Mouse (Mus musculus) MEL (cell line): ENCODE results near the gene Rdh16f2. TPM values are rescaled to one million over a fixed set of nuclear protein-coding genes. Genes with fewer than 3 reads are reported as not detected.
"Not testable (repeated sequence)": the region's sequence is repeated elsewhere in the genome, so short reads cannot be mapped to it uniquely, and the experiment has no call there.

Experiments used
- DNase-seq: peaks from one replicate; pipeline ENCODE4 v3.0.0; 2011; ENCODE audit warnings: low read depth, low spot score
- H3K27ac ChIP-seq: 2 replicates; pipeline ENCODE4 v1.5.1; 2012; ENCODE audit warnings: low read depth, mild to moderate bottlenecking, control low read depth, low read length, moderate library complexity; ENCODE audit not compliant: control insufficient read depth
- H3K27me3 ChIP-seq, 2 experiments: fragments of 150-350 bp in 1 of 2; sonication (generic) in 1 of 2; 2 replicates each; pipeline ENCODE4 v1.6.1; 2012; ENCODE audit warnings: low read length in 2 of 2, mild to moderate bottlenecking in 2 of 2, improper control_type of control experiment in 1 of 2, moderate library complexity in 1 of 2; ENCODE audit not compliant: insufficient read depth in 2 of 2, control insufficient read depth in 1 of 2
- H3K36me3 ChIP-seq, 2 experiments: 2 replicates each; pipeline ENCODE4 v1.6.1; 2012 to 2014; ENCODE audit warnings: low read length in 2 of 2, improper control_type of control experiment in 1 of 2, inconsistent platforms in 1 of 2, mild to moderate bottlenecking in 1 of 2; ENCODE audit not compliant: insufficient read depth in 2 of 2, control insufficient read depth in 1 of 2
- H3K4me1 ChIP-seq, 2 experiments: fragments of 150-350 bp in 1 of 2; sonication (generic) in 1 of 2; 2 replicates each; pipeline ENCODE4 v1.6.1; 2012; ENCODE audit warnings: low read length in 2 of 2, improper control_type of control experiment in 1 of 2, mild to moderate bottlenecking in 1 of 2; ENCODE audit not compliant: insufficient read depth in 2 of 2, control insufficient read depth in 1 of 2
- H3K4me3 ChIP-seq, 2 experiments: fragments of 150-350 bp in 1 of 2; sonication (generic) in 1 of 2; 2 replicates each; pipeline ENCODE4 v1.5.1; 2012; ENCODE audit warnings: low read depth in 2 of 2, low read length in 2 of 2, mild to moderate bottlenecking in 2 of 2, moderate library complexity in 2 of 2, control low read depth in 1 of 2, improper control_type of control experiment in 1 of 2; ENCODE audit not compliant: control insufficient read depth in 1 of 2, insufficient read depth in 1 of 2
- H3K79me2 ChIP-seq: 2 replicates; pipeline ENCODE4 v1.6.1; 2012; ENCODE audit warnings: mild to moderate bottlenecking, low read length, moderate library complexity; ENCODE audit not compliant: control insufficient read depth, poor library complexity, insufficient read depth
- H3K9ac ChIP-seq: 2 replicates; pipeline ENCODE4 v1.6.1; 2012; ENCODE audit warnings: low read depth, mild to moderate bottlenecking, control low read depth, low read length, moderate library complexity; ENCODE audit not compliant: control insufficient read depth, poor library complexity, severe bottlenecking
- H3K9me3 ChIP-seq: fragments of 150-350 bp; sonication (generic); replicated peaks from 2 replicates; pipeline ENCODE4 v1.6.1; 2012; ENCODE audit warnings: mild to moderate bottlenecking, low read length, improper control_type of control experiment, moderate library complexity; ENCODE audit not compliant: insufficient read depth
- CTCF ChIP-seq, 3 experiments: IDR thresholded peaks in 2 of 3; conservative IDR thresholded peaks in 1 of 3; 2 replicates each; pipeline ENCODE4 v1.5.1; 2011 to 2012; ENCODE audit warnings: low read length in 3 of 3, low read depth in 2 of 3, mild to moderate bottlenecking in 2 of 3, improper control_type of control experiment in 1 of 3, inconsistent platforms in 1 of 3, mixed read lengths in 1 of 3, moderate library complexity in 1 of 3; ENCODE audit not compliant: control insufficient read depth in 1 of 3, insufficient read depth in 1 of 3, poor library complexity in 1 of 3, severe bottlenecking in 1 of 3
- ELF1 ChIP-seq: IDR thresholded peaks from 2 replicates; pipeline ENCODE4 v1.6.1; 2014; ENCODE audit warnings: low read depth, mild to moderate bottlenecking, inconsistent platforms, low read length, improper control_type of control experiment, moderate library complexity
- EP300 ChIP-seq, 2 experiments: IDR thresholded peaks; 2 replicates each; pipeline ENCODE4 v1.6.1; 2011; ENCODE audit warnings: improper control_type of control experiment in 2 of 2, low read length in 2 of 2, low read depth in 1 of 2, mild to moderate bottlenecking in 1 of 2
- GABPA ChIP-seq: IDR thresholded peaks from 2 replicates; pipeline ENCODE4 v1.6.1; 2012; ENCODE audit warnings: low read depth, mild to moderate bottlenecking, inconsistent platforms, low read length, improper control_type of control experiment, moderate library complexity
- GATA1 ChIP-seq: IDR thresholded peaks from 2 replicates; pipeline ENCODE4 v1.6.1; 2011; ENCODE audit warnings: low read depth, low read length, improper control_type of control experiment
- JUND ChIP-seq: IDR thresholded peaks from 2 replicates; pipeline ENCODE4 v1.6.1; 2011; ENCODE audit warnings: low read depth, mild to moderate bottlenecking, improper control_type of control experiment, low read length
- MAFK ChIP-seq: IDR thresholded peaks from 2 replicates; pipeline ENCODE4 v1.6.1; 2011; ENCODE audit warnings: low read depth, mild to moderate bottlenecking, low read length, improper control_type of control experiment, borderline replicate concordance
- MAZ ChIP-seq: IDR thresholded peaks from 2 replicates; pipeline ENCODE4 v1.6.1; 2012; ENCODE audit warnings: low read depth, mild to moderate bottlenecking, inconsistent platforms, low read length, improper control_type of control experiment
- MXI1 ChIP-seq: IDR thresholded peaks from 2 replicates; pipeline ENCODE4 v1.6.1; 2011; ENCODE audit warnings: mild to moderate bottlenecking, low read depth, low read length, improper control_type of control experiment
- MYC ChIP-seq: IDR thresholded peaks from 2 replicates; pipeline ENCODE4 v1.6.1; 2011; ENCODE audit warnings: low read depth, mild to moderate bottlenecking, low read length, improper control_type of control experiment, moderate library complexity
- NRF1 ChIP-seq: IDR thresholded peaks from 2 replicates; pipeline ENCODE4 v1.6.1; 2014; ENCODE audit warnings: low read depth, mild to moderate bottlenecking, inconsistent platforms, low read length, improper control_type of control experiment, moderate library complexity; ENCODE audit not compliant: poor library complexity, insufficient read depth, severe bottlenecking
- POLR2AphosphoS2 ChIP-seq: IDR thresholded peaks from 2 replicates; pipeline ENCODE4 v1.6.1; 2011; ENCODE audit warnings: low read length, improper control_type of control experiment
- POLR2AphosphoS5 ChIP-seq: IDR thresholded peaks from 2 replicates; pipeline ENCODE4 v1.6.1; 2012; ENCODE audit warnings: low read depth, borderline replicate concordance, mild to moderate bottlenecking, inconsistent platforms, low read length, moderate library complexity, mixed read lengths
- TAL1 ChIP-seq: IDR thresholded peaks from 2 replicates; pipeline ENCODE4 v1.6.1; 2012; ENCODE audit warnings: mild to moderate bottlenecking, inconsistent platforms, low read length, moderate library complexity, mixed read lengths
- TCF12 ChIP-seq: IDR thresholded peaks from 2 replicates; pipeline ENCODE4 v1.6.1; 2014; ENCODE audit warnings: low read depth, mild to moderate bottlenecking, inconsistent platforms, low read length, improper control_type of control experiment, moderate library complexity
- USF1 ChIP-seq: IDR thresholded peaks from 2 replicates; pipeline ENCODE4 v1.6.1; 2014; ENCODE audit warnings: low read depth, mild to moderate bottlenecking, inconsistent platforms, low read length, improper control_type of control experiment, moderate library complexity
- ZC3H11A ChIP-seq: IDR thresholded peaks from 2 replicates; pipeline ENCODE4 v1.6.1; 2012; ENCODE audit warnings: low read depth, mild to moderate bottlenecking, inconsistent platforms, low read length, improper control_type of control experiment
- ZMIZ1 ChIP-seq: IDR thresholded peaks from 2 replicates; pipeline ENCODE4 v1.6.1; 2012; ENCODE audit warnings: low read depth, mild to moderate bottlenecking, inconsistent platforms, low read length, improper control_type of control experiment, moderate library complexity
- ZNF384 ChIP-seq: IDR thresholded peaks from 2 replicates; pipeline ENCODE4 v1.6.1; 2012; ENCODE audit warnings: low read depth, mild to moderate bottlenecking, inconsistent platforms, low read length, improper control_type of control experiment
- polyA plus RNA-seq, 2 experiments: library from polyadenylated mRNA; stranded (reverse) in 1 of 2; unstranded in 1 of 2; fragments of >175 nt in 1 of 2; fragments of >200 nt in 1 of 2; gene quantifications; 2 replicates each; pipeline versions ENCODE4 v1.2.1 to v1.2.4; 2012; ENCODE audit warnings: low replicate concordance in 2 of 2, low read depth in 1 of 2; ENCODE audit not compliant: insufficient read length in 2 of 2, insufficient read depth in 1 of 2, missing spikeins in 1 of 2
- total RNA-seq: library from RNA; depleted of rRNA; stranded (reverse); fragments of 300-350 nt; gene quantifications from 2 replicates; pipeline ENCODE4 v1.2.3, GENCODE M21; 2012

Gene Rdh16f2
- total and polyA plus RNA-seq, 3 experiments, result 0.07 TPM; not detected in 2

GRCm38 (mm10) chr10:127906138-127906537 is 39.9 kb downstream of the Rdh16f2 start:
- Histone ChIP-seq H3K9ac (no peak overlapping the region), H3K4me3 (no peak overlapping the region), H3K79me2 (no peaks in the 10 kb centered on the region), H3K27me3 (peaks cover 0 to 9% of the 10 kb centered on the region in 2 experiments; a peak in 3 of 4 replicates), H3K36me3 (no peaks in the 10 kb centered on the region), H3K4me1 (no peaks in the 10 kb centered on the region), H3K27ac (no peak overlapping the region), H3K9me3 (no peaks in the 10 kb centered on the region)
- no peak for TF ChIP-seq TAL1
- no peak for TF ChIP-seq GATA1
- TF ChIP-seq MXI1, result no peak
- no peak for TF ChIP-seq ZMIZ1
- no peak for TF ChIP-seq TCF12
- TF ChIP-seq POLR2AphosphoS5, result no peak
- no peak for TF ChIP-seq EP300 (IDR thresholded peaks at IDR 0.05; ENCODE audit: low read depth in 1 of 2, low read length in 2 of 2)
- no peak for TF ChIP-seq USF1
- no peak for DNase-seq

GRCm38 (mm10) chr10:127907386-127907951 is 41.2 kb downstream of the Rdh16f2 start:
- no peak overlapping the region for H3K4me3 ChIP-seq
- no peaks in the 10 kb centered on the region for H3K79me2 ChIP-seq
- peaks cover 2 to 7% of the 10 kb centered on the region in 2 experiments; a peak in 3 of 4 replicates for H3K27me3 ChIP-seq
- H3K27ac ChIP-seq, result no peak overlapping the region
- no peaks in the 10 kb centered on the region for H3K4me1 ChIP-seq
- no peak for DNase-seq
- H3K9ac ChIP-seq, result no peak overlapping the region
- no peaks in the 10 kb centered on the region for H3K36me3 ChIP-seq
- no peaks in the 10 kb centered on the region for H3K9me3 ChIP-seq
- no peak for TF ChIP-seq CTCF (IDR thresholded peaks at IDR 0.05 in 2 of 3, conservative IDR thresholded peaks at IDR 0.05 in 1 of 3; ENCODE audit: control insufficient read depth in 1 of 3, insufficient read depth in 1 of 3, low read depth in 2 of 3, low read length in 3 of 3, poor library complexity in 1 of 3, severe bottlenecking in 1 of 3)
- no peak for TF ChIP-seq ZC3H11A
- TF ChIP-seq POLR2AphosphoS2, result no peak
- no peak for TF ChIP-seq ZNF384
- no peak for TF ChIP-seq MYC

GRCm38 (mm10) chr10:127915578-127915977 is 49.3 kb downstream of the Rdh16f2 start:
- no peak for TF ChIP-seq MAZ
- no peak for TF ChIP-seq JUND
- TF ChIP-seq ELF1, result no peak
- no peak for TF ChIP-seq GABPA
- TF ChIP-seq TAL1, result no peak
- no peak for TF ChIP-seq NRF1
- TF ChIP-seq MAFK, result peak; percentile 90
- H3K4me1 ChIP-seq, result no peaks in the 10 kb centered on the region
- no peak overlapping the region for H3K4me3 ChIP-seq
- peaks cover 8 to 11% of the 10 kb centered on the region in 2 experiments for H3K27me3 ChIP-seq
- no peak overlapping the region for H3K9ac ChIP-seq
- no peaks in the 10 kb centered on the region for H3K9me3 ChIP-seq
- no peaks in the 10 kb centered on the region for H3K79me2 ChIP-seq
- no peak overlapping the region for H3K27ac ChIP-seq
- no peaks in the 10 kb centered on the region for H3K36me3 ChIP-seq
- peak; percentile 11 for DNase-seq

GRCm38 (mm10) chr10:127917183-127917582 is 50.9 kb downstream of the Rdh16f2 start:
- not testable (repeated sequence) for H3K27me3 ChIP-seq, H3K27ac ChIP-seq, H3K4me3 ChIP-seq, H3K36me3 ChIP-seq, H3K9ac ChIP-seq, H3K4me1 ChIP-seq, H3K9me3 ChIP-seq, H3K79me2 ChIP-seq
- DNase-seq, result peak; percentile 33
